Mouse (Mus musculus) cerebellum, postnatal 4 days (tissue): Measurements from ENCODE around the gene Pnpla5.

ENCODE experiments used
- DNase-seq, 2 experiments: peaks; one replicate each; pipeline ENCODE4 v3.0.0; 2022; ENCODE audit warnings: low spot score in 2 of 2, mixed read lengths in 1 of 2

Gene Pnpla5

GRCm38 (mm10) chr15:84069455-84070050 is 53.4 kb downstream of the Pnpla5 start:
- DNase-seq: no peak

DNA sequence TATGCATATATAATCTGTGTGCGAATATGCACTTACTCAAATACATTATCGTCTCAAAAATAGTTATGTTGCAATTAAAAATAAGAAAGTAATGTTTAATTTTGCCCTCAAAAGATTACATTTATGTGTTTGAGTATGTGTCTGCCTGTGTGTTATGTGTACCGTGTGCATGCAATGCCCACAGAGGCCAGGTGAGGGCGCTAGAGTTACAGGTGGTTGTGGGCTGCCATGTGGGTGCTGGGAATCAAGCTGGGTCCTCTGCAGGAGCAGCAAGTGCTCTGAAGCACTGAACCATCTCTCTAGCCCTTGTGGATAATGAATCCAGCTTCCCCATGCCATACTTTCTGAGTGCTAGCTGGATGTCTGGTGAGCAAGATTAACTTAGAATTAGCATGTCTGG is 57.3 kb downstream of the Pnpla5 start:
- no peak for DNase-seq

- peak in 1 of 2 experiments; percentile 55 for DNase-seq
These were observed 57.8 kb downstream of the Pnpla5 start, which contains the start of gene Efcab6 for GRCm38 (mm10) chr15:84065140-84065539. Gene Efcab6 (minus strand): TSS chr15:84065379.
